Mouse (Mus musculus): ENCODE data around the gene 1700001C19Rik. TPM values are rescaled to one million over a fixed set of nuclear protein-coding genes. Genes with fewer than 3 reads are reported as not detected.

The 1700001C19Rik gene
- polyA plus RNA-seq, 1 experiment from 2014 or later = 0.12 TPM

- Histone ChIP-seq H3K9ac (ENCODE audit: low read length) (no peak overlapping the region), H3K9me3 (ENCODE audit: control insufficient read depth, low read length) (no peaks in the 10 kb centered on the region), H3K4me1 (ENCODE audit: control insufficient read depth, insufficient read depth, low read length) (no peaks in the 10 kb centered on the region), H3K4me3 (ENCODE audit: low read depth, low read length) (no peak overlapping the region), H3K27ac (replicated peaks; ENCODE audit: low read depth, low read length) (no peak overlapping the region), H3K36me3 (ENCODE audit: control insufficient read depth, insufficient read depth, low read length) (no peaks in the 10 kb centered on the region), H3K27me3 (ENCODE audit: control insufficient read depth, insufficient read depth, low read length) (no peaks in the 10 kb centered on the region), H3K4me2 (ENCODE audit: low read depth, severe bottlenecking) (no peak overlapping the region)
- ATAC-seq (ENCODE audit: insufficient number of reproducible peaks, low FRiP score, low TSS enrichment, low read depth) = no peak
- WGBS = 60% methylated on average over 4 of the region's 4 CpGs
- peak; percentile 72 for DNase-seq (ENCODE audit: low spot score)
Observed at GRCm38 (mm10) chr17:47386649-47387048, 50.5 kb downstream of the 1700001C19Rik start.

GRCm38 (mm10) chr17:47385145-47385544 is 52.0 kb downstream of the 1700001C19Rik start, which contains the start of gene Guca1b:
Guca1b (plus strand) TSS chr17:47385393.
- no peak within 1 kb of the TSS for H3K9ac ChIP-seq (ENCODE audit: low read length)
- DNase-seq (ENCODE audit: low spot score) (no peak), ATAC-seq (ENCODE audit: insufficient number of reproducible peaks, low FRiP score, low TSS enrichment, low read depth) (no peak)
- H3K36me3 ChIP-seq (ENCODE audit: control insufficient read depth, insufficient read depth, low read length) = no peaks in the 10 kb centered on the region
- no peaks in the 10 kb centered on the region for H3K4me1 ChIP-seq (ENCODE audit: control insufficient read depth, insufficient read depth, low read length)
- WGBS = 38% methylated on average over 10 of the region's 10 CpGs
- H3K4me3 ChIP-seq (ENCODE audit: low read depth, low read length) = no peak within 1 kb of the TSS
- no peaks in the 10 kb centered on the region for H3K9me3 ChIP-seq (ENCODE audit: control insufficient read depth, low read length)
- H3K4me2 ChIP-seq (ENCODE audit: low read depth, severe bottlenecking) = no peak within 1 kb of the TSS
- no peaks in the 10 kb centered on the region for H3K27me3 ChIP-seq (ENCODE audit: control insufficient read depth, insufficient read depth, low read length)
- no peak within 1 kb of the TSS for H3K27ac ChIP-seq (replicated peaks; ENCODE audit: low read depth, low read length)

GRCm38 (mm10) chr17:47384064-47384463 is 53.1 kb downstream of the 1700001C19Rik start:
- H3K4me2 ChIP-seq (ENCODE audit: low read depth, severe bottlenecking) = no peak overlapping the region
- 90% methylated on average over 3 of the region's 3 CpGs for whole genome bisulfite sequencing
- DNase-seq (ENCODE audit: low spot score) (no peak), ATAC-seq (ENCODE audit: insufficient number of reproducible peaks, low FRiP score, low TSS enrichment, low read depth) (no peak)
- H3K27ac ChIP-seq (replicated peaks; ENCODE audit: low read depth, low read length) = no peak overlapping the region
- H3K4me3 ChIP-seq (ENCODE audit: low read depth, low read length) = no peak overlapping the region
- H3K9ac ChIP-seq (ENCODE audit: low read length) = no peak overlapping the region
- H3K9me3 ChIP-seq (ENCODE audit: control insufficient read depth, low read length) = no peaks in the 10 kb centered on the region
- no peaks in the 10 kb centered on the region for H3K27me3 ChIP-seq (ENCODE audit: control insufficient read depth, insufficient read depth, low read length)
- H3K36me3 ChIP-seq (ENCODE audit: control insufficient read depth, insufficient read depth, low read length) = peaks cover 2% of the 10 kb centered on the region; the same call in 1 of the 2 replicates
- H3K4me1 ChIP-seq (ENCODE audit: control insufficient read depth, insufficient read depth, low read length) = no peaks in the 10 kb centered on the region

GRCm38 (mm10) chr17:47383266-47383665 is 53.9 kb downstream of the 1700001C19Rik start:
- Histone ChIP-seq H3K27ac (replicated peaks; ENCODE audit: low read depth, low read length) (no peak overlapping the region), H3K36me3 (ENCODE audit: control insufficient read depth, insufficient read depth, low read length) (peaks cover 5% of the 10 kb centered on the region), H3K4me1 (ENCODE audit: control insufficient read depth, insufficient read depth, low read length) (no peaks in the 10 kb centered on the region), H3K9me3 (ENCODE audit: control insufficient read depth, low read length) (no peaks in the 10 kb centered on the region), H3K4me2 (ENCODE audit: low read depth, severe bottlenecking) (no peak overlapping the region), H3K9ac (ENCODE audit: low read length) (no peak overlapping the region), H3K27me3 (ENCODE audit: control insufficient read depth, insufficient read depth, low read length) (no peaks in the 10 kb centered on the region), H3K4me3 (ENCODE audit: low read depth, low read length) (no peak overlapping the region)
- 91% methylated on average over 4 of the region's 4 CpGs for WGBS
- no peak for ATAC-seq (ENCODE audit: insufficient number of reproducible peaks, low FRiP score, low TSS enrichment, low read depth)
- DNase-seq (ENCODE audit: low spot score) = no peak

- H3K4me1 ChIP-seq (ENCODE audit: control insufficient read depth, insufficient read depth, low read length) = no peaks in the 10 kb centered on the region
- H3K9ac ChIP-seq (ENCODE audit: low read length) = no peak overlapping the region
- H3K4me3 ChIP-seq (ENCODE audit: low read depth, low read length) = no peak overlapping the region
- H3K36me3 ChIP-seq (ENCODE audit: control insufficient read depth, insufficient read depth, low read length) = peaks cover 8% of the 10 kb centered on the region
- H3K27ac ChIP-seq (replicated peaks; ENCODE audit: low read depth, low read length) = no peak overlapping the region
- no peaks in the 10 kb centered on the region for H3K27me3 ChIP-seq (ENCODE audit: control insufficient read depth, insufficient read depth, low read length)
- H3K4me2 ChIP-seq (ENCODE audit: low read depth, severe bottlenecking) = no peak overlapping the region
- 91% methylated on average over 11 of the region's 11 CpGs for WGBS
- DNase-seq (ENCODE audit: low spot score) (no peak), ATAC-seq (ENCODE audit: insufficient number of reproducible peaks, low FRiP score, low TSS enrichment, low read depth) (no peak)
- no peaks in the 10 kb centered on the region for H3K9me3 ChIP-seq (ENCODE audit: control insufficient read depth, low read length)
Observed at GRCm38 (mm10) chr17:47381917-47382316, 55.3 kb downstream of the 1700001C19Rik start.

GRCm38 (mm10) chr17:47378133-47378532 is 59.0 kb downstream of the 1700001C19Rik start:
- H3K4me1 ChIP-seq (ENCODE audit: control insufficient read depth, insufficient read depth, low read length) = no peaks in the 10 kb centered on the region
- no peak overlapping the region for H3K4me2 ChIP-seq (ENCODE audit: low read depth, severe bottlenecking)
- DNase-seq (ENCODE audit: low spot score) = no peak
- H3K27me3 ChIP-seq (ENCODE audit: control insufficient read depth, insufficient read depth, low read length) = no peaks in the 10 kb centered on the region
- H3K9ac ChIP-seq (ENCODE audit: low read length) = no peak overlapping the region
- no peak overlapping the region for H3K4me3 ChIP-seq (ENCODE audit: low read depth, low read length)
- ATAC-seq (ENCODE audit: insufficient number of reproducible peaks, low FRiP score, low TSS enrichment, low read depth) = no peak
- peaks cover 17% of the 10 kb centered on the region for H3K36me3 ChIP-seq (ENCODE audit: control insufficient read depth, insufficient read depth, low read length)
- WGBS = 85% methylated on average over 15 of the region's 15 CpGs
- H3K27ac ChIP-seq (replicated peaks; ENCODE audit: low read depth, low read length) = no peak overlapping the region
- no peaks in the 10 kb centered on the region for H3K9me3 ChIP-seq (ENCODE audit: control insufficient read depth, low read length)

GRCm38 (mm10) chr17:47376779-47377280 is 60.3 kb downstream of the 1700001C19Rik start:
- Histone ChIP-seq H3K4me3 (ENCODE audit: low read depth, low read length) (no peak overlapping the region), H3K27me3 (ENCODE audit: control insufficient read depth, insufficient read depth, low read length) (no peaks in the 10 kb centered on the region), H3K36me3 (ENCODE audit: control insufficient read depth, insufficient read depth, low read length) (peaks cover 24% of the 10 kb centered on the region), H3K27ac (replicated peaks; ENCODE audit: low read depth, low read length) (no peak overlapping the region), H3K4me1 (ENCODE audit: control insufficient read depth, insufficient read depth, low read length) (no peaks in the 10 kb centered on the region), H3K9me3 (ENCODE audit: control insufficient read depth, low read length) (no peaks in the 10 kb centered on the region; the same call in 1 of the 2 replicates), H3K9ac (ENCODE audit: low read length) (no peak overlapping the region), H3K4me2 (ENCODE audit: low read depth, severe bottlenecking) (no peak overlapping the region)
- ATAC-seq (ENCODE audit: insufficient number of reproducible peaks, low FRiP score, low TSS enrichment, low read depth) (no peak), DNase-seq (ENCODE audit: low spot score) (no peak)
- 91% methylated on average over 6 of the region's 6 CpGs for WGBS

GRCm38 (mm10) chr17:47373991-47374390 is 63.2 kb downstream of the 1700001C19Rik start:
- peaks cover 22% of the 10 kb centered on the region for H3K36me3 ChIP-seq (ENCODE audit: control insufficient read depth, insufficient read depth, low read length)

GRCm38 (mm10) chr17:47371451-47371850 is 65.7 kb downstream of the 1700001C19Rik start:
- H3K36me3 ChIP-seq (ENCODE audit: control insufficient read depth, insufficient read depth, low read length) = peaks cover 16% of the 10 kb centered on the region
- no peaks in the 10 kb centered on the region for H3K27me3 ChIP-seq (ENCODE audit: control insufficient read depth, insufficient read depth, low read length)
- H3K4me3 ChIP-seq (ENCODE audit: low read depth, low read length) = no peak overlapping the region
- no peak overlapping the region for H3K9ac ChIP-seq (ENCODE audit: low read length)
- peak; percentile 71 for DNase-seq (ENCODE audit: low spot score)
- H3K9me3 ChIP-seq (ENCODE audit: control insufficient read depth, low read length) = no peaks in the 10 kb centered on the region; the same call in 1 of the 2 replicates
- no peak overlapping the region for H3K27ac ChIP-seq (replicated peaks; ENCODE audit: low read depth, low read length)
- 12% methylated on average over 4 of the region's 4 CpGs for WGBS
- no peaks in the 10 kb centered on the region for H3K4me1 ChIP-seq (ENCODE audit: control insufficient read depth, insufficient read depth, low read length)
- no peak overlapping the region for H3K4me2 ChIP-seq (ENCODE audit: low read depth, severe bottlenecking)
- 0 out of 2 replicates have a peak, but pooled peaks have one; percentile 70 for ATAC-seq (ENCODE audit: insufficient number of reproducible peaks, low FRiP score, low TSS enrichment, low read depth)

More at GRCm38 (mm10) chr17:47373991-47374390, 63.2 kb downstream of the 1700001C19Rik start:
- WGBS = 41% methylated on average over 6 of the region's 6 CpGs
- H3K27me3 ChIP-seq (ENCODE audit: control insufficient read depth, insufficient read depth, low read length) = no peaks in the 10 kb centered on the region
- no peaks in the 10 kb centered on the region for H3K4me1 ChIP-seq (ENCODE audit: control insufficient read depth, insufficient read depth, low read length)
- H3K4me3 ChIP-seq (ENCODE audit: low read depth, low read length) = no peak overlapping the region
- H3K9me3 ChIP-seq (ENCODE audit: control insufficient read depth, low read length) = no peaks in the 10 kb centered on the region; the same call in 1 of the 2 replicates
- H3K9ac ChIP-seq (ENCODE audit: low read length) = no peak overlapping the region
- DNase-seq (ENCODE audit: low spot score) = no peak
- H3K27ac ChIP-seq (replicated peaks; ENCODE audit: low read depth, low read length) = no peak overlapping the region
- ATAC-seq (ENCODE audit: insufficient number of reproducible peaks, low FRiP score, low TSS enrichment, low read depth) = no peak
- no peak overlapping the region for H3K4me2 ChIP-seq (ENCODE audit: low read depth, severe bottlenecking)

All from limb, embryonic 11.5 days (tissue).